Mouse (Mus musculus) right cerebral cortex, adult 18-20 months (tissue): ENCODE data around the gene Kifap3.
"Not testable (repeated sequence)": the region's sequence is repeated elsewhere in the genome, so short reads cannot be mapped to it uniquely, and the experiment has no call there.

Experiments
- DNase-seq: peaks from one replicate; pipeline ENCODE4 v3.0.0; 2022; ENCODE audit warnings: mixed read lengths

Gene Kifap3

GRCm38 (mm10) chr1:163779336-163780115 is at the start of gene Kifap3:
TSS of gene Kifap3 (plus strand) at chr1:163779583.
- DNase-seq = peak; percentile 99

- not testable (repeated sequence) for DNase-seq
Measured at GRCm38 (mm10) chr1:163731166-163731565, 48.2 kb upstream of the Kifap3 start.

GRCm38 (mm10) chr1:163736441-163737238 is 42.7 kb upstream of the Kifap3 start:
- DNase-seq = no peak

GRCm38 (mm10) chr1:163737239-163737533 is 42.2 kb upstream of the Kifap3 start:
- DNase-seq = no peak

- no peak for DNase-seq
Measured at GRCm38 (mm10) chr1:163751360-163751992, 27.9 kb upstream of the Kifap3 start.

GRCm38 (mm10) chr1:163757462-163758207 is 21.7 kb upstream of the Kifap3 start:
- DNase-seq = no peak

GRCm38 (mm10) chr1:163783577-163783976 is 4.2 kb downstream of the Kifap3 start:
- not testable (repeated sequence) for DNase-seq

GRCm38 (mm10) chr1:163821365-163821764 is 42.0 kb downstream of the Kifap3 start:
- no peak for DNase-seq

GRCm38 (mm10) chr1:163829482-163829881 is 50.1 kb downstream of the Kifap3 start:
- no peak for DNase-seq

- DNase-seq = no peak
Measured at GRCm38 (mm10) chr1:163834066-163834465, 54.7 kb downstream of the Kifap3 start.

GRCm38 (mm10) chr1:163835062-163835461 is 55.7 kb downstream of the Kifap3 start:
- no peak for DNase-seq

- DNase-seq = not testable (repeated sequence)
Measured at GRCm38 (mm10) chr1:163838482-163838881, 59.1 kb downstream of the Kifap3 start.

- DNase-seq = no peak
Measured at GRCm38 (mm10) chr1:163840555-163840954, 61.2 kb downstream of the Kifap3 start.

- no peak for DNase-seq
Measured at GRCm38 (mm10) chr1:163842238-163842637, 62.9 kb downstream of the Kifap3 start.

GRCm38 (mm10) chr1:163843899-163844298 is 64.5 kb downstream of the Kifap3 start:
- no peak for DNase-seq

- DNase-seq = no peak
Measured at GRCm38 (mm10) chr1:163852884-163853560, 73.6 kb downstream of the Kifap3 start.

- DNase-seq = no peak
Measured at GRCm38 (mm10) chr1:163858420-163858819, 79.0 kb downstream of the Kifap3 start.

- no peak for DNase-seq
Measured at GRCm38 (mm10) chr1:163861538-163861937, 82.2 kb downstream of the Kifap3 start.

- DNase-seq = peak; percentile 31
Measured at GRCm38 (mm10) chr1:163873158-163873557, 93.8 kb downstream of the Kifap3 start.

GRCm38 (mm10) chr1:163889629-163890028 is 110.2 kb downstream of the Kifap3 start:
- DNase-seq = no peak

- DNase-seq = no peak
Measured at GRCm38 (mm10) chr1:163893294-163893693, 113.9 kb downstream of the Kifap3 start.
